Mouse (Mus musculus) lung, adult 2 months (tissue): Measurements from ENCODE around the gene Gm11273.

Experiments used
- CTCF ChIP-seq: fragments of 200-500 bp; IDR thresholded peaks from 2 replicates; pipeline ENCODE4 v1.5.1; 2011; ENCODE audit warnings: mild to moderate bottlenecking, low read length, control low read depth; ENCODE audit not compliant: insufficient read depth
- POLR2A ChIP-seq: fragments of 200-500 bp; IDR thresholded peaks from 2 replicates; pipeline ENCODE4 v1.6.1; 2011; ENCODE audit warnings: low read depth, mild to moderate bottlenecking, control low read depth, low read length, borderline replicate concordance; ENCODE audit errors: extremely low read depth

DNA sequence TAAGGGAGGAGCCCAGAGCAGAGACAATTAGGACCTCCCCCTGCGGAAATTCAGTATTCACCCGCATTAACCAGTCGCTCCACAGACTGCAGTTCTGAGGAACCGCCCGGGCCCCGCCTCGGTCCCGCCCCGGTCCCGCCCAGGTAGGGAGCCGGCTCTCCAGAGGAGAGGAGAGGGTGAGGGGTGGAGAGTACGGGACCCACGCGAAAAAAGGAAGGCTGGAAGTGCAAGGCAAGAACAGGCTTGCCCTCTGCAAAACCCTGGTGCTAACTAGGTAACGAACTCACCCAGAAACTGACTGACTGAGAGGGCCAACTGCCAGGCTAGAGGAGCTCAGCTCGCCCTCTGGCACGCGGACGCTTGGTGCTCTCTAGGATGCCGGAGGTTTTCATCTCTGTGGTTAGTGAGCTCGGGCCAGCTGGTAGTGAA lies 5.0 kb upstream of the Gm11273 start:
- TF ChIP-seq POLR2A: peak; percentile 80; the same call in 1 of the 2 replicates
- TF ChIP-seq CTCF: no peak
